In the genomic region with DNA sequence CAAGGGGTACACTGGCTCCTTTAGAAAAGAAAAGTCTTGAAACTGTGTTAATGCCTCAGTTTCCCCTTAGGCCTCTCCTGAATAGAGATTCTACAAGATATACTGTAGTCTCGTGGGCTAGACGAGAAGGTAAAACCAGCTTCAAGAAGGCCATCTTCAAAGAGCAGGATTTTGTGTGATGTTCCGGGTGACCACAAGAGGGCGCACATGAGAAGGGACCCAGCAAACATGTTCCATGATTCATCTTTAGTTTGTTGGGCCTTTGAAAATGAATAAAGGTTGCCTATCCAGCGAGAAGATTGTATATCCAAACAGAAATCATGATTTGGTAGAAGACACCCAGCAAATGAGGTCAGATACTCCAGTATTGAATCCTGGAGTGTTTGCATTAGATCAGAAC, we compare ENCODE assay signal across 9 mouse cellular contexts. TPM values are rescaled to one million over a fixed set of nuclear protein-coding genes. Genes with fewer than 3 reads are reported as not detected.
DNase-seq lines count a peak whose midpoint lies in the region; ATAC-seq and TF ChIP-seq lines count a peak whose summit lies in the region.
"Had no signal": no experiment of that assay in that cellular context is flagged by ENCODE, and none has a peak within 500 bp of the region (broad histone marks: within the 10 kb centered on the region; RNA-seq: fewer than 3 reads in every experiment).

No protein-coding gene starts in this region.

- H3K79me2 ChIP-seq in CH12.LX (replicated peaks; ENCODE audit: control insufficient read depth, extremely low read depth, insufficient read depth, poor library complexity, severe bottlenecking), result no peaks in the 10 kb centered on the region

- H3K4me2 ChIP-seq in hindbrain, embryonic 11.5 days (replicated peaks; ENCODE audit: low read depth, low read length), result no peak overlapping the region
- no peak overlapping the region for H3K4me2 ChIP-seq in hindbrain, embryonic 12.5 days (replicated peaks)
- no peak overlapping the region for H3K4me2 ChIP-seq in CH12.LX (ENCODE audit: insufficient read depth, low read depth, poor library complexity, severe bottlenecking)

- in situ Hi-C loops in CH12.LX (cut with MboI; ENCODE audit: low pct_ligation_motif_present, low pct_unique_long_range_greater_than_20kb, low sequenced_read_pairs), result no loop called here

- WGBS in hindbrain, embryonic 11.5 days, result 29% methylated on average over 5 of the region's 5 CpGs
- whole genome bisulfite sequencing in hindbrain, embryonic 12.5 days, result 21% methylated on average over 5 of the region's 5 CpGs
- WGBS in bone marrow, adult 2 months, result 4% methylated on average over 5 of the region's 5 CpGs

- TF ChIP-seq CTCF in CH12.LX (conservative IDR thresholded peaks at IDR 0.05 in 1 of 2, IDR thresholded peaks at IDR 0.05 in 1 of 2; ENCODE audit: low read depth in 2 of 2, low read length in 2 of 2), result peak; percentile 79 to 90
- TF ChIP-seq CTCF in bone marrow, adult 2 months (IDR thresholded peaks at IDR 0.05; ENCODE audit: control insufficient read depth, insufficient read depth, low read length), result peak; percentile 79

- no peaks in the 10 kb centered on the region for H3K9me3 ChIP-seq in hindbrain, embryonic 11.5 days (ENCODE audit: control insufficient read depth, low read length)
- H3K9me3 ChIP-seq in hindbrain, embryonic 12.5 days (replicated peaks), result no peaks in the 10 kb centered on the region
- peaks cover 3% of the 10 kb centered on the region for H3K9me3 ChIP-seq in CH12.LX (replicated peaks; ENCODE audit: low read length)

- TF ChIP-seq RAD21 in CH12.LX (IDR thresholded peaks at IDR 0.05; ENCODE audit: low read depth, low read length), result peak; percentile 61

- no peak overlapping the region for H3K9ac ChIP-seq in hindbrain, embryonic 11.5 days (ENCODE audit: low read depth, low read length)
- no peak overlapping the region for H3K9ac ChIP-seq in hindbrain, embryonic 12.5 days
- H3K9ac ChIP-seq in CH12.LX (ENCODE audit: insufficient read depth, low read depth), result no peak overlapping the region

- TF ChIP-seq POLR2A in CH12.LX (IDR thresholded peaks at IDR 0.05; ENCODE audit: low read depth, low read length), result no peak
- no peak for TF ChIP-seq POLR2A in bone marrow, adult 2 months (IDR thresholded peaks at IDR 0.05; ENCODE audit: borderline replicate concordance, control insufficient read depth, low read depth, low read length)

- H3K4me1 ChIP-seq in hindbrain, embryonic 11.5 days (replicated peaks; ENCODE audit: control insufficient read depth, insufficient read depth, low read length), result no peaks in the 10 kb centered on the region
- 0 out of 2 replicates have a peak, but pooled peaks cover 3% of the 10 kb centered on the region for H3K4me1 ChIP-seq in hindbrain, embryonic 12.5 days
- H3K4me1 ChIP-seq in CH12.LX (ENCODE audit: control insufficient read depth in 1 of 2, insufficient read depth in 2 of 2), result peaks cover 10 to 28% of the 10 kb centered on the region in 2 experiments
- H3K4me1 ChIP-seq in bone marrow, adult 2 months (ENCODE audit: control insufficient read depth, insufficient read depth, low read length), result no peaks in the 10 kb centered on the region

- DNase-seq in hindbrain, embryonic 11.5 days (ENCODE audit: low spot score), result peak; percentile 71
- DNase-seq in CH12.LX (ENCODE audit: extremely low read depth), result peak; percentile 65
- peak; percentile 4 to 72 for DNase-seq in frontal cortex, adult 2 months (ENCODE audit: extremely low spot score in 1 of 2, low spot score in 1 of 2)
- peak; percentile 30 to 70 for DNase-seq in layer of hippocampus, postnatal 25 days (ENCODE audit: extremely low spot score in 1 of 2, low spot score in 1 of 2)
- peak; percentile 64 for DNase-seq in mesoderm, embryonic 11.5 days (ENCODE audit: low read depth, low spot score)
- DNase-seq in telencephalon, adult 2 months (ENCODE audit: low read depth, low spot score), result peak; percentile 23

- H3K4me3 ChIP-seq in hindbrain, embryonic 11.5 days (ENCODE audit: low read depth, low read length), result no peak overlapping the region
- no peak overlapping the region for H3K4me3 ChIP-seq in hindbrain, embryonic 12.5 days
- no peak overlapping the region for H3K4me3 ChIP-seq in CH12.LX (replicated peaks in 1 of 3; ENCODE audit: low read depth in 2 of 3, low read length in 2 of 3, poor library complexity in 1 of 3)
- H3K4me3 ChIP-seq in bone marrow, adult 2 months (replicated peaks; ENCODE audit: control insufficient read depth, low read depth, low read length), result no peak overlapping the region
- H3K4me3 ChIP-seq: myocyte had no signal

- H3K27me3 ChIP-seq in hindbrain, embryonic 11.5 days (ENCODE audit: control insufficient read depth, insufficient read depth, low read length), result no peaks in the 10 kb centered on the region
- H3K27me3 ChIP-seq in hindbrain, embryonic 12.5 days, result no peaks in the 10 kb centered on the region
- H3K27me3 ChIP-seq in CH12.LX (replicated peaks), result no peaks in the 10 kb centered on the region

- H3K36me3 ChIP-seq in hindbrain, embryonic 11.5 days (ENCODE audit: control insufficient read depth, insufficient read depth, low read length), result no peaks in the 10 kb centered on the region
- no peaks in the 10 kb centered on the region for H3K36me3 ChIP-seq in hindbrain, embryonic 12.5 days
- no peaks in the 10 kb centered on the region for H3K36me3 ChIP-seq in CH12.LX (replicated peaks in 1 of 2; ENCODE audit: control insufficient read depth in 1 of 2, insufficient read depth in 1 of 2, low read length in 1 of 2)

- dilution Hi-C loops in CH12.LX (cut with MboI; ENCODE audit: extremely low pct_ligation_motif_present, extremely low pct_unique_long_range_greater_than_20kb, low sequenced_read_pairs), result no loop called here

- ATAC-seq in hindbrain, embryonic 11.5 days (ENCODE audit: low FRiP score), result no peak
- ATAC-seq in hindbrain, embryonic 12.5 days (ENCODE audit: low FRiP score), result no peak

- no peak overlapping the region for H3K27ac ChIP-seq in hindbrain, embryonic 11.5 days (ENCODE audit: low read depth, low read length)
- H3K27ac ChIP-seq in hindbrain, embryonic 12.5 days, result no peak overlapping the region
- H3K27ac ChIP-seq in CH12.LX (ENCODE audit: insufficient read depth, low read depth), result no peak overlapping the region
- H3K27ac ChIP-seq in bone marrow, adult 2 months (ENCODE audit: control insufficient read depth, insufficient read depth, low read depth, low read length, poor library complexity), result no peak overlapping the region

- TF ChIP-seq EP300 in CH12.LX (IDR thresholded peaks at IDR 0.05; ENCODE audit: low read length), result no peak

TF ChIP-seq in CH12.LX, 34 proteins besides CTCF, POLR2A, EP300 and RAD21:
- TF ChIP-seq MYC (IDR thresholded peaks at IDR 0.05; ENCODE audit: low read depth, low read length) (no peak), SMC3 (IDR thresholded peaks at IDR 0.05; ENCODE audit: low read depth, low read length) (peak; percentile 80), E2F4 (IDR thresholded peaks at IDR 0.05; ENCODE audit: insufficient replicate concordance, low read depth, low read length) (no peak)

RNA-seq across cellular contexts. Expression of gene Helb, which starts 48.4 kb away (rescaled TPM):
- 3.9 and 4.1 TPM in 2 replicates for polyA plus RNA-seq in hindbrain, embryonic 11.5 days (2014; fragmentation: Nextera tagmentation; extraction: Ambion mirVana)
- 4.2 and 4.9 TPM in 2 replicates for polyA plus RNA-seq in hindbrain, embryonic 12.5 days (2016; fragmentation: Nextera tagmentation; extraction: Ambion mirVana)
- total RNA-seq in CH12.LX (2012; rRNA removed) (15.6 and 16.0 TPM in 2 replicates), CH12.LX (2014; rRNA removed) (21.8 and 22.0 TPM in 2 replicates)
- 15.5 and 16.4 TPM in 2 replicates for polyA plus RNA-seq in CH12.LX (2012; ENCODE audit: insufficient read length, low read depth)
- 17.6 TPM in 2 replicates for polyA plus RNA-seq in bone marrow, adult 2 months (2011; ENCODE audit: insufficient read depth, insufficient read length, low replicate concordance, missing spikeins)
- polyA plus RNA-seq in frontal cortex, adult 2 months (2012; rRNA removed), result 4.5 and 4.6 TPM in 2 replicates
- total RNA-seq in layer of hippocampus, postnatal 25 days (2021), result 1 to 10 TPM; 3.8 to 4.8 TPM
